In the genomic region with DNA sequence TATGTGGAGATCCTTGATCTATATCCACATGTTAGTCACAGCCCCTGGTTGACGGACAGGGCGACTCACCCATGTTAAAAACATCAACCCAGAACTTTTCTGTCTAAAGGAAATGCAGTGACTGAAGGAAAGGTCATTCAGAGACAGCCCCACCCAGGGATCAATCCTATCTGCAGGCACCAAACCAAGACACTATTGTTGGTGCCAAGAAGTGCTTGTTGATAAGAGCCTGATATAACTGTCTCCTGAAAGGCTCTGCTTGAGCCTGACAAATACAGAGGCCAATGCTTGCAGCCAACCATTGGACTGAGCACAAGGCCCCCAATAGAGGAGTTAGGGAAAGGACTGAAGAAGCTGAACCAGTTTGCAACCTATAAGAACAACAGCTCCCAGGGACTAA, we compare ENCODE assay signal across 16 mouse cellular contexts.
"Had no signal": no experiment of that assay in that cellular context is flagged by ENCODE, and none has a peak within 500 bp of the region (broad histone marks: within the 10 kb centered on the region; RNA-seq: fewer than 3 reads in every experiment).

No protein-coding gene starts in this region.

- H3K9me3 ChIP-seq: neural tube, embryonic 13.5 days; neural tube, embryonic 15.5 days; stomach, embryonic 15.5 days had no signal

- H3K4me3 ChIP-seq: neural tube, embryonic 13.5 days; neural tube, embryonic 15.5 days; stomach, embryonic 15.5 days had no signal

- H3K27ac ChIP-seq: neural tube, embryonic 13.5 days; neural tube, embryonic 15.5 days; stomach, embryonic 15.5 days; stomach, postnatal 0 days had no signal

- H3K36me3 ChIP-seq: neural tube, embryonic 13.5 days; neural tube, embryonic 15.5 days; stomach, embryonic 15.5 days had no signal

- H3K27me3 ChIP-seq: neural tube, embryonic 13.5 days; neural tube, embryonic 15.5 days; stomach, embryonic 15.5 days had no signal

- H3K4me1 ChIP-seq: neural tube, embryonic 13.5 days; neural tube, embryonic 15.5 days; stomach, embryonic 15.5 days had no signal

- H3K9ac ChIP-seq: neural tube, embryonic 13.5 days; neural tube, embryonic 15.5 days; stomach, embryonic 15.5 days had no signal

- DNase-seq: retina, postnatal 1 day; right cerebral cortex, adult 18-20 months; right cerebral cortex, postnatal 14 days; right cerebral cortex, postnatal 25 days; right cerebral cortex, postnatal 4 days; spleen, adult 18-20 months; thymus, adult 18-20 months; thymus, adult 2 months; thymus, postnatal 14 days; thymus, postnatal 25 days; thymus, postnatal 36 days; thymus, postnatal 4 days had no signal
